Mouse (Mus musculus): Measurements from ENCODE around the gene Hnrnpm.

Gene Hnrnpm

DNA sequence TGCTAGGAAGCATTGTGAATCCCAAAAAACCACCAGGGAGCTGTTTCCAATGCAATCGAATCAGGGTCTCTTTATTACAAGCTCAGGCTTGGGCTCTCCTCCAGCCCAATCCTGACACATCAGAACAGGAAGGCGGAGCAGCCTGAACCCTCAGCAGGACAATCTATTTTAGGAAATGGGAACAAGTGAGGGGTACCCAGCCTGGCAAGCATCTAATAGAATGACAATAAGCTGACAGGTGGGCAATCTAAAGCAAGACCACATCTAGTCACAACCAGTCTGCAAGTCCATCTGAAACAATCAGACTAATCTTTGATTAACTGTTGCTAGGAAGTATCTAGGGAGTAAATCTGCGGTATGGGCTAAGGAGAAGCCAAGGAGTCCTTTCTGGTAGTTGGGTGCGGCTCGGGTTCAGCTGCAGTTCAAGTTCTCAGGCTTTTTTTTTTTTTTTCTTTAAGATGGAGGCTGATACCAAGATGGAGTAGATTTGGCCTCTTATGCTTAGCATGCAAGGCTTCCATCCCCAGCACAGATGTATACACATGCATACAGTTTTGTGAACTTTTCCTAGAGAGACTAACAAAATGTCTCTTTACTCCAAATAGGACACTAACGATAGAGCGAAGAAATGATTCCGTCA, 86.7 kb downstream of the Hnrnpm start:
- DNase-seq (ENCODE audit: low read depth, low spot score), result no peak

DNA sequence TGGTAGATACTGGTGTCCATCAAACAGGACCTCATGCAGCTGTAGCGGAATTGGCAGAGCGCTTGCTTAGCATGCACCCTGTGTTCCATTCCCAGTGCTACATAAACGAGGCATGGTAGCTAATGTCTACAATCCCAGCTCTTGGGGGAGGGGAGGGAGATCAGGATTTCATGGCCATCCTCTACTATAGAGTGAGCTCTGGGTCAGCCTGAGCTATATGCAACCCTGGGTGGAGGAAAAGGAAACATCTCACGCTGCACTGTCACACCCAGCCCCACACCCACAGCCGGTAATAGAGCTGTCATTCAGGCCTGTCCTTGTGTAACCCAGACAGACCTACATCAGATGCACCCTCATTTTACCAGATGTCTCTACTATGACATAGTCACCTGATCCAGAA, 88.2 kb downstream of the Hnrnpm start:
- no peak for DNase-seq (ENCODE audit: low read depth, low spot score)

DNA sequence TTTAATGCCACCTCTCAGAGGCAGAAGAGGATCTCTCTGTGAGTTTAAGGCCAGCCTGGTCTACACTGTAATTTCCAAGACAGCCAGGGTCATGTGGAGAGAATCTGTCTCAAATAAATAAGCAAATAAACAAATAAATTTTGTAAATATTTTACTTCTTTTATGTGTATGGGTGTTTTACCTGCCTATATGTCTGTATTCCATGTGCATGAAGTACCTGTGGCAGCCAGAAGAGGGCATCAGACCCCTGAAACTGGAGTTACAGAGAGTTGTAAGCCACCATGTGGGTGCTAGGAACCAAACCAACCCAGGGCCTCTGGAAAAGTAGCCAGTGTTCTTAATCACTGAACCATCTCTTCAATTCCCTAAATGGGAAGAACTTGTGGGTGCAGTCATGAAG, 89.4 kb downstream of the Hnrnpm start:
- DNase-seq (ENCODE audit: low read depth, low spot score), result no peak

Measured in c-Kit-negative CD71-positive TER-119-positive erythroid progenitor cells, embryonic 14.5 days (primary cell).